Mouse (Mus musculus) ES-E14 (cell line): ENCODE measurements at regions not wholly inside any gene's neighbourhood (a gene's known extent, or its start where the extent isn't known, plus 50 kb on each side); places are given as distances from the start of the nearest gene placed in this dataset.

Experiments used
- DNase-seq: peaks from one replicate; pipeline ENCODE4 v3.0.0-alpha.2; 2013; ENCODE audit warnings: low read depth, low spot score
- H3K27ac ChIP-seq: 2 replicates; pipeline ENCODE4 v1.5.1; 2012; ENCODE audit warnings: low read depth, mild to moderate bottlenecking, low read length, moderate library complexity, mixed read lengths; ENCODE audit not compliant: poor library complexity, insufficient read depth, severe bottlenecking
- H3K36me3 ChIP-seq: 2 replicates; pipeline ENCODE4 v1.6.1; 2012; ENCODE audit warnings: mild to moderate bottlenecking, low read length, moderate library complexity, mixed read lengths; ENCODE audit not compliant: control insufficient read depth, poor library complexity, insufficient read depth, severe bottlenecking
- H3K4me1 ChIP-seq, 2 experiments: fragments of 150-350 bp in 1 of 2; sonication (generic) in 1 of 2; 2 replicates each; pipeline ENCODE4 v1.6.1; 2012; ENCODE audit warnings: low read length in 2 of 2, mild to moderate bottlenecking in 1 of 2, mixed read lengths in 1 of 2; ENCODE audit not compliant: control insufficient read depth in 2 of 2, insufficient read depth in 2 of 2, poor library complexity in 1 of 2
- H3K4me3 ChIP-seq, 2 experiments: fragments of 150-350 bp in 1 of 2; sonication (generic) in 1 of 2; 2 replicates each; pipeline ENCODE4 v1.5.1; 2012; ENCODE audit warnings: low read length in 2 of 2, low read depth in 1 of 2, mild to moderate bottlenecking in 1 of 2, mixed read lengths in 1 of 2; ENCODE audit not compliant: insufficient read depth in 1 of 2, poor library complexity in 1 of 2, severe bottlenecking in 1 of 2
- H3K9ac ChIP-seq: 2 replicates; pipeline ENCODE4 v1.6.1; 2012; ENCODE audit warnings: low read depth, mild to moderate bottlenecking, low read length, mixed read lengths; ENCODE audit not compliant: poor library complexity, insufficient read depth, severe bottlenecking
- H3K9me3 ChIP-seq: fragments of 150-350 bp; sonication (generic); 2 replicates; pipeline ENCODE4 v1.6.1; 2012; ENCODE audit warnings: low read depth, mild to moderate bottlenecking, low read length; ENCODE audit not compliant: control insufficient read depth, insufficient read depth
- CHD2 ChIP-seq: IDR thresholded peaks from 2 replicates; pipeline ENCODE4 v1.6.1; 2014; ENCODE audit warnings: mild to moderate bottlenecking, low read depth, low read length, inconsistent platforms
- HCFC1 ChIP-seq: IDR thresholded peaks from 2 replicates; pipeline ENCODE4 v1.6.1; 2012; ENCODE audit warnings: low read length, inconsistent platforms, borderline replicate concordance; ENCODE audit not compliant: insufficient read depth
- MAFK ChIP-seq: IDR thresholded peaks from 2 replicates; pipeline ENCODE4 v1.6.1; 2014; ENCODE audit warnings: mild to moderate bottlenecking, low read depth, low read length, inconsistent platforms; ENCODE audit not compliant: insufficient read depth
- ZC3H11A ChIP-seq: IDR thresholded peaks from 2 replicates; pipeline ENCODE4 v1.6.1; 2012; ENCODE audit warnings: low read depth, mild to moderate bottlenecking, inconsistent platforms, low read length, borderline replicate concordance
- ZNF384 ChIP-seq: IDR thresholded peaks from 2 replicates; pipeline ENCODE4 v1.6.1; 2012; ENCODE audit warnings: low read depth, low read length, inconsistent platforms
- in situ Hi-C, 2 experiments: fragments of 600-800 bp; cut with MboI; formaldehyde crosslinking; loops; one replicate each; pipeline ENCODE4 v1.15.1; 2025; ENCODE audit warnings: low sequenced_read_pairs in 2 of 2, inconsistent platforms in 1 of 2; ENCODE audit not compliant: unreplicated experiment in 2 of 2

DNA sequence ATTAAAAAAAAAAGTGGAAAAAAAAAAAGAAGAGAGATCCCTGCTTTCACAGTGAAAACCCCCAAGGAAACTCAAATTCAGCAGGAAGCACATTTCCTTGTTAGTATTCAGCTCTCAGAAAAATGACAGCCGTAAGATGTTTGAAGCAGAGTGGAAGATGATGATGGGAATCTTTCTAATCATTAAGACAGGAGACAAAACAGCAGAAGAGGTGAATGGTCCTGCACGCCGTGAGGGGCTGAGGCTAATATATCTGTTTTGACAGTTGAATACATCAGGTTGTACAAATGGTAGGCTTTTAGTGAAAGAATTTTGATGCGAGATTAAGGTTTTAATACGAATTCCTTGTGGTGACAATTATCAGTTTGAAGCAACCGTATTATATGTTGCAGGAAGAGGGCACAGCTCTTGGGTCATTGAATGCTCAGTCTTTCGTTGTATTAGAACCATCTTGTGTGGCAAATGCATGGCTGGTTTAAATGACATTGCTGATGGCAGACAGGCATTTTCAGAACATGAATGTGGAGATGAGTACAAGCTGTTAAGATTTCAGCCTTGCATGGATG lies 649.3 kb downstream of the Hace1 start:
- Histone ChIP-seq H3K9ac (no peak overlapping the region), H3K27ac (no peak overlapping the region), H3K4me3 (no peak overlapping the region), H3K36me3 (no peaks in the 10 kb centered on the region), H3K9me3 (no peaks in the 10 kb centered on the region), H3K4me1 (no peaks in the 10 kb centered on the region)
- no peak for TF ChIP-seq ZC3H11A
- no peak for TF ChIP-seq ZNF384
- TF ChIP-seq CHD2, result no peak
- TF ChIP-seq MAFK, result no peak
- no peak for TF ChIP-seq HCFC1
- no peak for DNase-seq
- in situ Hi-C loops, result no loop called here

DNA sequence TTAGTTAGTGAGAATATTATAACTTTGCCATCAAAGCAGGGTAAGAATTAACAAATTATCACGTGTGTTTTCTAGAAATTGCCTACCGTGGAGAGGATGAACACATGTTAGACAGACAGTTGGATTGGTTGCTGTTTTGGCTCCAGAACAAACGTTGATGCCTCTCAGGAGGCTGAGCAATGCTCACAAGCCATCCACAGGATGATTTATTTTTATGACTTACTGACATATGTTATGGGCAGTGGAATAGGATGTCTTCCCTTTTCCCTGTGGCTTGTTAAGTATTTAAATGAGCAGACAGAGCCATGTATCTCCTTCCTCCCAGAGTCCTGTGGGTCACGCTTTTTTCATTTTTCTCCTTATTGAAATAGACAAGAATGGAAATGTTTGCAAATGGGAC lies 652.0 kb downstream of the Hace1 start:
- no peaks in the 10 kb centered on the region for H3K9me3 ChIP-seq
- H3K36me3 ChIP-seq, result no peaks in the 10 kb centered on the region
- H3K9ac ChIP-seq, result no peak overlapping the region
- DNase-seq, result no peak
- no peak overlapping the region for H3K4me3 ChIP-seq
- no peaks in the 10 kb centered on the region for H3K4me1 ChIP-seq
- in situ Hi-C loops, result no loop called here
- TF ChIP-seq MAFK, result no peak
- no peak for TF ChIP-seq ZNF384
- no peak for TF ChIP-seq ZC3H11A
- TF ChIP-seq HCFC1, result no peak
- no peak for TF ChIP-seq CHD2
- H3K27ac ChIP-seq, result no peak overlapping the region

DNA sequence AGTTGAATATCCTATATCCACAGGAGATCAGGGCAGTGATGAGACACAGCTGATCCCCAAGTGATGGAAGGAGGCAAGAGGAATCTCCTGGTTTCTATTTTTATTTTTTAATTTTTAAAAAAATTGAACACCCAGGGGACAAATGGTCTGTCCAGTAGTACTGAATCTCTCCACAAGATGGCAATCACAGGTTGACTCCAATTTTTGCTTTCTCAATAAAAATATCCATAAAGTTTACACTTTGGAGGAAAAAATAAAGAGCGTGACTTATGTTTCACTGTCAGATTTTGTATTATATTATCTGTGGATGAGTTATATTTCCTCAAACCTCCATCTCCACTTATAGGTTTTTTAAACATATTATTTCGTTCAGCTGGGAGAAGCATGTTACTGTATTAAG lies 658.0 kb downstream of the Hace1 start:
- no peaks in the 10 kb centered on the region for H3K9me3 ChIP-seq
- H3K27ac ChIP-seq, result no peak overlapping the region
- no peak for DNase-seq
- TF ChIP-seq MAFK (no peak), CHD2 (no peak), ZC3H11A (no peak), HCFC1 (no peak)
- no peaks in the 10 kb centered on the region for H3K4me1 ChIP-seq
- no peaks in the 10 kb centered on the region for H3K36me3 ChIP-seq
- H3K4me3 ChIP-seq, result no peak overlapping the region
- no peak overlapping the region for H3K9ac ChIP-seq
- in situ Hi-C loops, result no loop called here

DNA sequence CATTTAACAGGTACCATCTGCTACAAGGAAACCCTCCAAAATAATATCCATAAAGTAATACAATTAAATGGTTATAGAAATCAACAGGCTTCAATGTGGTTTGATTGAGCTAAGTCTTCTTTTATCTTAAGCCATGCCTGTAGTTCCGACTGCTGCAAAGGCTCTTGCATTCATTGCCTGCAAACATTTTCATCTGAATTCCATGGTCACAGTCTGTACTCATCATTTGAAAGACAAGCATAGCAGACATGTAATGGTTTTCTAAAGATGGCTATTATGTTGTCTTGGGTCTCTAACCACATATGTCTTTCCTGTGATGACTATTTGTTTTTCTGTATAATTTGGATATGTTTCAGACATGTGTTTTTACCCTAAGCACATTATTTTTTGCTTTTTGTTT lies 677.9 kb downstream of the Hace1 start:
- Histone ChIP-seq H3K27ac (no peak overlapping the region), H3K9me3 (no peaks in the 10 kb centered on the region), H3K9ac (no peak overlapping the region), H3K4me3 (no peak overlapping the region), H3K36me3 (no peaks in the 10 kb centered on the region), H3K4me1 (no peaks in the 10 kb centered on the region)
- TF ChIP-seq MAFK, result no peak
- no peak for TF ChIP-seq HCFC1
- no peak for TF ChIP-seq ZNF384
- TF ChIP-seq ZC3H11A, result no peak
- TF ChIP-seq CHD2, result no peak
- no peak for DNase-seq
- in situ Hi-C loops, result no loop called here

DNA sequence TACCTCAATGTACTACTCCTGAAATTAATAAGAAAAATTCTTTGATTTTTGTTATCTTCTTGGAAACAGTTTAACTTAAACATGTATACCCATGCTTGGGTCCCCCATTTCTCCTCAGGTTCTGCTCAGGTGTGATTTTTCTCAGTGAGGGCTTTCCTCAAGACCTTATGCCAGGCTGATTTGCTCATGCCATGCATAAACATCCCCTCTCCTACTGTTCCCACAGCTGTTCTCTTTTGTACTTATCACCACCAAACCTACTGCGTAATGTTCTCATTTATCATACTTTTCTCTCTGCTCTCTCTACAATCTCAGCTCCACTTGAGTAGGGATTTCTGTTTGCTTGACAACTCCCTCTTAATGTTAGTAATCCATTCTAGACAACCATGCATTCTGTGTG lies 692.1 kb downstream of the Hace1 start:
- TF ChIP-seq MAFK (no peak), ZC3H11A (no peak), CHD2 (no peak), ZNF384 (no peak), HCFC1 (no peak)
- Histone ChIP-seq H3K4me3 (no peak overlapping the region), H3K27ac (no peak overlapping the region), H3K36me3 (no peaks in the 10 kb centered on the region), H3K9me3 (no peaks in the 10 kb centered on the region), H3K9ac (no peak overlapping the region), H3K4me1 (no peaks in the 10 kb centered on the region)
- in situ Hi-C loops, result no loop called here
- no peak for DNase-seq
